Mouse (Mus musculus) c-Kit-positive CD71-negative TER-119-negative erythroid progenitor cells, embryonic 14.5 days (primary cell): ENCODE measurements around the gene Stkld1.

Experiments used
- DNase-seq: peaks from one replicate; pipeline ENCODE4 v3.0.0-alpha.2; 2013; ENCODE audit warnings: low read depth

Gene Stkld1

DNA sequence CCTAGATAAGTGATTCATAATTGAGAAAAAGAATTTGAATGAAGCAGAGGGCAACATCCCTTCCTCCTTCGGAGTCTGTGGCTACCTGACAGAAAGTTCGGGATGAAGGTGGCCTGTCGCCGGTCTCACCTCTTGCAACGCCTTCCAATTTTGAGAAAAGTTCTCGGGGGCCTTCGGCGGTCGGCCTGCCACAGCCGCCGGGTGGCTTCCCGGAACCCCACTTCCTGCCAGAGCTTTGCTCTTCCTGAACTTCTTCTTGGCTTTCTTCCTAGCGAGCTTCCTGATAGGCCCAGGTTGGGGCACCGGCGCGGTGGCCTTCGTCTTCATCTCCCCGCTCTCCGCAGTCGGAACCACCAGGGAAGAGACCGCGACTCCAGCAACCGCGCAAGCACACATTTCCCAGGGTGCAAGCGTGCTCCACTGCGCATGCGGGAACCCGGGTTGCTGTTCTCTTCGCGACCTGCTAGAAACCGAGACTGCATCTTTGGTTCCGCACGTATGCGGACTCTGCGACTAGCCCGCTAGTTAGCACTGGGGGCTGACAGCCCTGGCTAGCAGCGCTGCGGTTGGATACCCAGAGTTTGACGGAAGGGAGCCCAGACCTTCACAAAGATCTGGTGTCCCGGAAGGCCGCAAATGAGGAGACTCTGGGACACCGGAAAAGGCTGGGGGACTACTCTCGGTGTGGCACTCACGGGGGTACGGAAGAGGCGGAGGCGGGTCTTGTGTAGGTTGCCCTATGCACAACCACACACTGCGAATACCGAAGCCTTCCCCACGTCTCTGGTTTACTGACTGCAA, 30.3 kb downstream of the Stkld1 start, which contains the start of gene Rexo4:
TSS of gene Rexo4 (minus strand) at position 464 of the 801 bp plus-strand sequence.
- peak; percentile 95 for DNase-seq

DNA sequence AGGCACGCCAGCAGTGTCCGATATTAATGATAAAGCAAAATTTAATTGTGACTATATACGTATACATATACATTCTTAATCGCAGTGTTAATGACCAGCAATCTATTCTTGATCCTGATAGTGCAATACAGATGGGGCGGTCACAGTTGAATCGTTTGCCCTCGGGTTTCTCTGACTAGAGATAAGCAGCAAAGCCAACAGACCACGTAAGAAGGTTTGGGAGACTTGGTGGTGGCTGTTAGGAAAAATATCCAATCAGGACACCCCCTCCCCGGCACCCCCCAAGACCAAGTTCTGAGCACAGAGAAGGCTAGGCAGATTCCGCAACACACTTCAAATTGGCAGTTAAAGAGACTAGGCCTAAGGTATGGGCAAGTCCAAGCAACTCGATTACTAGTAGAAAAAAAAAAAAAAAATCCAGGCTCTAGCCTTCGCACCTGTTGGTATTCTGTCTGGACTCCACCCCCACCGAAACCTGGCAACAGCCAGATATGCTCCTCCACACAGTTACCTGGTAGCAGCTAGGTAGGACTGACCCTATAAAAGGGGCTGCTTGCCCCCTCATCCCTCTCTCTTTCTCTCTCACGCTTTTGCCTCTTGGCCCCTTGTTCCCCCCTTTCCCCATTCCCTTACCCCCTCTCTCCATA, 31.0 kb downstream of the Stkld1 start:
- peak; percentile 9 for DNase-seq

DNA sequence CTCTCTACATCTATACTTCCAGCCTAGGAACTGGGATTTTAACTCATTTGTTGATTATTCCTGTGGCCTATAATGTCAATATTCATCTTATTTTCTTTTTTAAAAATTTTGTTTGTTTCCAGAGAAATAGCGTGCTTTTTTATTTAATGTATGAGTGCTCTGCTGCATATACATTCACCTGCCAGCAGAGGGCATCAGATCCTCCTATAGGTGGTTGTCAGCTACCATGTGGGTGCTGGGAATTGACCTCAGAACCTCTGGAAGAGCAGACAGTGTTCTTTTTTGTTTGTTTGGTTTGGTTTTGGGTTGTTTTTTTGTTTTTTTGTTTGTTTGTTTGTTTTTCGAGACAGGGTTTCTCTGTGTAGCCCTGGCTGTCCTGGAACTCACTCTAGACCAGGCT, 33.4 kb downstream of the Stkld1 start:
- DNase-seq, result no peak

DNA sequence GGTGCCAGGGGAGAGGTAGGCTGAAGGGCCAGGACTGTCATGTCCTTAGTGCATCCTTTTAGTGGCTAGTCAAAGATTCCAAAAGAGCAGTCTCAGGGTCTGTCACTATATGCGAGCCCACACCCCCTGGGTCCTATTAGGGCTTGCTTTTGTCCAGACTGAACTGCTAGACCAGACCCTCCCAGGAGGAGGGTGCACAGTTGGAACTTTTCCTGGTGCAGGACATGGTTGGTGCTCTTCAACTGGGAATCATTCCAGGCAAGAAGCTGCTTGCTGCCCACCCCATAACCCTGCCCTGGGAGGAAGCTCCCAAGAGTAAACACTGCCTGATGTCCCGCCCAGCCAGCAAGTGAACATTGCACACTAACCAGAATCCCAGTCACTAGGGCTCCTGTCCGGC, 39.3 kb downstream of the Stkld1 start, which contains the start of gene Adamts13:
TSS of gene Adamts13 (plus strand) at position 301 of the 400 bp plus-strand sequence.
- no peak for DNase-seq

- DNase-seq, result peak; percentile 22
These were observed 40.1 kb downstream of the Stkld1 start for GRCm38 (mm10) chr2:26973960-26974359.

GRCm38 (mm10) chr2:26980361-26980760, 46.5 kb downstream of the Stkld1 start:
- no peak for DNase-seq

DNA sequence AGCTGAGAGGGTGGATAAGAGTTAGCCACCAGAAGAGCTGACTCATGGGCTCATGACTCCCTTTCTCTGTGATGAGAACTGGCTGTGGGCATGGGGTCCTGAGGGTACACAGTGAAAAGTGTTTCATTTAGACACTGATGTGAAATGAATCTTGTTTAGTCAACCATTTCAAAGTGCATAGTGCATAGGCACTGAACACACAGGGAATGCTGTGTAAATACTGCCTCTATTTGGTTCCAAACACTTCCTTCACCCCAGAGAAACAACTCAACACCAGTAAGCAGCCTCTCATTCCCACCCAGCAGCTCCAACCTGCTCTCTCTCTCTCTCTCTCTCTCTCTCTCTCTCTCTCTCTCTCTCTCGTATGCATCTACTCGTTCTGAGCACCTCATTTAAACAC, 50.3 kb downstream of the Stkld1 start:
- no peak for DNase-seq

GRCm38 (mm10) chr2:26984640-26985039, 50.8 kb downstream of the Stkld1 start:
- DNase-seq, result no peak

GRCm38 (mm10) chr2:26993936-26994335, 60.1 kb downstream of the Stkld1 start:
- no peak for DNase-seq

DNA sequence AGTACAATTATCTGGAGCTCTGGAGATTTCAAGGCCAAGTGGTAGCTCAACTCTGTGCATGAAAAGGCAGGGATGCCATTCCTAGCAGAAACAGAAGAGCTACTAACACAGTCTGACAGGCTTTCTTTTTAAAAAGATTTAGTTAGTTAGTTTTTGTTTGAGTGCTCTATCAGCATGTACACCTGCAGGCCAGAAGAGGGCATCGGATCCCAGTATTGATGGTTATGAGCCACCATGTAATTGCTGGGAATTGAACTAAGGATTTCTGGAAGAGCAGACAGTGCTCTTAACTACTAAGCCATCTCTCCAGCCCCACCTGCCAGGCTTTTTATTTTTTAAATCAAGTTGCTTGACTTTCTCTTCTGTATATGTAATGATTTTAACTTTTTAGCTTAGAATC, 63.7 kb downstream of the Stkld1 start:
- no peak for DNase-seq

GRCm38 (mm10) chr2:26997993-26998392, 64.1 kb downstream of the Stkld1 start:
- no peak for DNase-seq
